In the genomic region with DNA sequence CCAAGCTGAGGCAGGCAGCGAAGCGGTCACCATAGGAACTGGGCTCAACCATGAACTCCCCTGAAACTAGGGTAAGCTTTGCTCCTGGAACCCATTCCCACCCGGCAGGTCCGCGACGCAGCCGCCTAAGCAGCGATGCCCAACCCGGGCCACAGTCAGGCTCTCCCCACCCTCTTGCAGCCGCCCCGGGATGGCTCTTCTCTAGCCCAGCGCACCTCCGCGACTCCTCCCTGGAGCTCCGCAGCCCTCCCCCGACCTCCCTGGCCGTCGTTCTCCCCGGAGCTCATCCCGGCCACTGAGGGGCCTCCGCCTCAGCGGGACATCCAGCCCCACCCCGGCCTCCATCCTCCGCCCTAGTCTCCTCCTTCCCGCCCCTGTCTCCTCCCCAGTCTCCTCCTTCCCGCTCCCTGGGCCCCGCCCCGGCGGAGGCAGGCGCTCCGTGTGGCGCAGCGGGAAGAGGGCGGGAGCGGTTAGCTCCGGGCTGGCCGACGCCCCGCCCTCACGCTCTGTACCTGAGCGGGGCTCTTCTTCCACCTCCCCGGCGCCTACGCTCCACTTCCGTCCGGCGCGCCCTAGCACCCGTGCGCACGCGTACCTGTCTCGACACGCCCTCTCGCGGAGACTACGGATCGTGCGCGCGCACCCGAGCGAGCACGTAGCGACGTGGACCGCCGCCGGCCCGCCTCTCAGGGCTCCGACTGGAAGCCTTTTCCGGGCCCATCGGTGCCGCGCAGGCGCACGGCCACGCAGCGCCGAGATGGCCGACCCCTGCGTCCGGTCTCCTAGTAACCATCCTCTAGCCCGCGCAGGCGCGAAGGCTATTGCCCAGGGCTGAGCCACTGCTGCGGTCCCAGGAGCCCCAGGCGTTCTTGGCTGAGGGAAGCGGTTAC, we compare ENCODE assay signal across 1 mouse cellular context.
A peak's percentile ranks its signal among the peaks of the same experiment; 100 is the strongest.
TF ChIP-seq lines count a peak whose summit lies in the region.

No protein-coding gene starts in this region.

TF ChIP-seq in CH12.LX, 34 proteins besides CTCF, POLR2A, EP300 and RAD21:
- TF ChIP-seq ZMIZ1 (IDR thresholded peaks at IDR 0.05; ENCODE audit: low read depth, low read length), result peak; percentile 13; the same call in 1 of the 2 replicates
- no peak for TF ChIP-seq GABPA (IDR thresholded peaks at IDR 0.05; ENCODE audit: insufficient replicate concordance, low read depth, low read length)
- TF ChIP-seq ZKSCAN1 (IDR thresholded peaks at IDR 0.05; ENCODE audit: borderline replicate concordance, low read depth, low read length), result no peak
- TF ChIP-seq NRF1 (IDR thresholded peaks at IDR 0.05; ENCODE audit: low read depth, low read length), result peak; percentile 98
- no peak for TF ChIP-seq CHD2 (IDR thresholded peaks at IDR 0.05; ENCODE audit: low read length)
- peak; percentile 62 for TF ChIP-seq BHLHE40 (IDR thresholded peaks at IDR 0.05; ENCODE audit: low read depth, low read length)
- no peak for TF ChIP-seq SIN3A (IDR thresholded peaks at IDR 0.05; ENCODE audit: low read length)
- 0 out of 2 replicates have a peak, but pooled peaks have one; percentile 28 for TF ChIP-seq TBP (conservative IDR thresholded peaks at IDR 0.05; ENCODE audit: low read depth, low read length)
- peak; percentile 55; the same call in 1 of the 2 replicates for TF ChIP-seq TCF12 (IDR thresholded peaks at IDR 0.05; ENCODE audit: low read depth, low read length)
- TF ChIP-seq ELF1 (IDR thresholded peaks at IDR 0.05; ENCODE audit: low read depth, low read length), result peak; percentile 94
- TF ChIP-seq KAT2A (IDR thresholded peaks at IDR 0.05; ENCODE audit: insufficient replicate concordance, low read length), result 0 out of 2 replicates have a peak, but pooled peaks have one; percentile 42
- peak; percentile 92 for TF ChIP-seq MXI1 (IDR thresholded peaks at IDR 0.05; ENCODE audit: low read depth, low read length)
- peak; percentile 69 for TF ChIP-seq NELFE (IDR thresholded peaks at IDR 0.05; ENCODE audit: low read depth, low read length)
- TF ChIP-seq IRF4 (IDR thresholded peaks at IDR 0.05; ENCODE audit: low read depth, low read length), result peak; percentile 69; the same call in 1 of the 2 replicates
- 0 out of 2 replicates have a peak, but pooled peaks have one; percentile 69 for TF ChIP-seq E2F4 (IDR thresholded peaks at IDR 0.05; ENCODE audit: insufficient replicate concordance, low read depth, low read length)
- TF ChIP-seq PAX5 (IDR thresholded peaks at IDR 0.05; ENCODE audit: low read length), result no peak
- TF ChIP-seq MAZ (IDR thresholded peaks at IDR 0.05; ENCODE audit: low read depth, low read length), result peak; percentile 68
- peak; percentile 76 for TF ChIP-seq HCFC1 (IDR thresholded peaks at IDR 0.05; ENCODE audit: low read depth, low read length)
